Mouse (Mus musculus) gastrocnemius, postnatal 25 days (tissue): ENCODE results near the gene Klhl6. TPM values are rescaled to one million over a fixed set of nuclear protein-coding genes. Genes with fewer than 3 reads are reported as not detected.
"Not testable (repeated sequence)": the region's sequence is repeated elsewhere in the genome, so short reads cannot be mapped to it uniquely, and the experiment has no call there.

Source experiments
- DNase-seq: peaks from one replicate; pipeline ENCODE4 v3.0.0; 2022
- long read RNA-seq, 2 experiments: library from polyadenylated mRNA; stranded (forward); transcript quantifications; one replicate each; pipeline ENCODE4 v2.0.0; 2021
- total RNA-seq, 2 experiments: library from RNA; stranded (reverse); gene quantifications; 1 replicate in 1 of 2; 2 replicates in 1 of 2; pipeline ENCODE4 v1.2.3; 2021

The Klhl6 gene
- 1 to 10 TPM in 1 of 2 experiments, under 1 TPM in 1; 0.79 to 1.1 TPM for total RNA-seq
- long read RNA-seq, experiment 1 = 0 reads
- long read RNA-seq, experiment 2, partial matches to known transcripts = 0 of 2 reads
- long read RNA-seq, experiment 2, other reads (novel, unspliced or antisense) = 1 of 2 reads

DNA sequence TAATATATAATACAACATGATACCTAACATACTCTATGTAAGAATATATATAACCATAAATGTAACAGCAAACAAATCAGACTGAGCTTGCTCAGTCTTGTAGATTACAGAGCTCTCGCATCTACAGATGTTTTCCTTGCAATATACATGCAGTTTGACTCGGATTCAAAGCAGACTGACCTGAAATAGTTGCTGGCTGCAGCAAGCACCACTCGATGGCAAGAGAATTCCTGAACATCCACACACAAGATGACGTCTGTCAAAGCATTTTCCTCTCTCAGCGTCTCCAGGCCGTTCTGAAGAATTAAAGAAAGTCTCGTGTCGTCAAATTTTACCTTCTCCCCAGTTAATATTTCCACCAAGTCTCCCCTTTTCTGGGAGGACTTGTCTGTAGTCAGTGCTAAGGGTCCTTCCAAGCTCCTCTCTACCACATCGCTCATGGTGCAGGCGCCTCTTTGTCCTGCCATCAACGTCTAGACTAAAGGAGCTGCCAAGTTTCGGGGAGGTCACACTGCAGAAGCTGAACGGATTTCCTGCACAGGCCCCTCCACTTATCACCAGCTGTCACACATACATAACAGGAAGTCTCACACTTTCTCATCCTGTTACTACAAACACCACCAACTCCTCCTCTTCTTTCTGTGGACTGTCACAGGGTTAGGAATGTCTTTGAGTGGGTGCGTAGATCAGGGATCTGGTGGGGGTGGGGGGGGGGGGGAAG, at the start of gene Klhl6:
Gene Klhl6 (minus strand): TSS at position 501 of the 721 bp plus-strand sequence.
- peak; percentile 27 for DNase-seq

DNA sequence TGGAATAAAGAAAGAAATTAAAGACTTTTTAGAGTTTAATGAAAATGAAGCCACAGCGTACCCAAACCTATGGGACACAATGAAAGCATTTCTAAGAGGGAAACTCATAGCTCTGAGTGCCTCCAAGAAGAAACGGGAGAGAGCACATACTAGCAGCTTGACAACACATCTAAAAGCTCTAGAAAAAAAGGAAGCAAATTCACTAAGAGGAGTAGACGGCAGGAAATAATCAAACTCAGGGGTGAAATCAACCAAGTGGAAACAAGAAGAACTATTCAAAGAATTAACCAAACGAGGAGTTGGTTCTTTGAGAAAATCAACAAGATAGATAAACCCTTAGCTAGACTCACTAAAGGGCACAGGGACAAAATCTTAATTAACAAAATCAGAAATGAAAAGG, 44.4 kb upstream of the Klhl6 start:
- DNase-seq = not testable (repeated sequence)

- no peak for DNase-seq
Observed at GRCm38 (mm10) chr16:20022821-20023220, 40.0 kb upstream of the Klhl6 start.

- DNase-seq = no peak
Observed at GRCm38 (mm10) chr16:20021848-20022247, 39.0 kb upstream of the Klhl6 start.

- DNase-seq = no peak
Observed at GRCm38 (mm10) chr16:20012647-20013046, 29.8 kb upstream of the Klhl6 start.

DNA sequence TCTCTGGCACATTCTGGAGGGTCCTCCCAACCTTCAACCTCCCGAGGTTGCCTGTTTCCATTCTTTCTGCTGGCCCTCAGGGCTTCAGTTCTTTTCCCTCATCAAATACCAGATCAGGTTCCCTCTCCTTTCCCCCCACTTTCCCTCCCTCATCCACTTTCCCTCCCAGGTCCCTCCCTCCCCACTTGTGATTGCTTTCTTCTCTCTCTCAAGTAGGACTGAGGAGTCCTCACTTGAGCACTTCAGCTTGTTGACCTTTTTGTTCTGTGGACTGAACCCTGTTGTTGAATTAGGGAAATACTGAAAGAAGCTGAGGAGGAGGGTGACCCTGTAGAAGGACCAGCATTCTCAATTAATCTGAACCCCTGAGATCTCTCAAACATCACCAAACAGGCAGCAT, 23.2 kb upstream of the Klhl6 start:
- DNase-seq = no peak

DNA sequence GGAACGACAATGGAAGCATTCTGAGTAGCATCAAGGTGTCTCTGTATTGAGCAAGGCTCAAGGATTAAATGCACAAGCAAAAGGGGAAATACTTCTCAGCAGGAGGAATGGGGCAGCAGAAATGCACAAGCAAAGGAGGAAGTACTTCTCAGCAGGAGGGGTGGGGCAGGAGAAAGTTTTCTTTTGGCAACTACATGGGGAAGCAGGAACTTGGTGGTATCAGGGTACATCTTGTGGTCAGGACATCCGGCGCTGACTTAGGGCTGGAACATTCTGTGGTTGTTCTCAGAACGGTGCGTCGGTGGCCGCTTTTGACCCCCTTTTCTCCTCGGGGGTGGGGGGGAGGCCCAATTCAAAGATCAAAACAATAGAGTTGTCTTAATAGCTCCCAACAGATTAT, 17.4 kb upstream of the Klhl6 start:
- not testable (repeated sequence) for DNase-seq

DNA sequence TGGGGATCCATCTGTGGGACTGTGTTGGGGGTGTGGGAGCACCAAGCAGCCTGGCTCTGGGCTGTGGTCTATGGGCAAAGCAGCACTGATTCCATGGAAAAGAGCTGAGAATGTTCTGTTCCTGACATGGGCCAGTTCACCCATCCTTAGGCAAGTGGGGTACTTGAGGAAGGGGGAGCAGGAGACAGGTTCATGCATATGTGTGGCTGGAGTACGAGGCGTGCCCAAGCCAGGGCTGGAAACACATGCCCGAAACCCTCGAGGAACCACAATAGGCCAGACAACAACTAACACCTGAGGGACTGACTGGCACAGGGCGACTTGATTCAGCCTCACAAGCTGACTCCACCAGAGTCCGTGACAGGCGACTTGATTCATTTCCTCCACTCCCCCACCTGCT, 14.8 kb upstream of the Klhl6 start:
- DNase-seq = no peak

DNA sequence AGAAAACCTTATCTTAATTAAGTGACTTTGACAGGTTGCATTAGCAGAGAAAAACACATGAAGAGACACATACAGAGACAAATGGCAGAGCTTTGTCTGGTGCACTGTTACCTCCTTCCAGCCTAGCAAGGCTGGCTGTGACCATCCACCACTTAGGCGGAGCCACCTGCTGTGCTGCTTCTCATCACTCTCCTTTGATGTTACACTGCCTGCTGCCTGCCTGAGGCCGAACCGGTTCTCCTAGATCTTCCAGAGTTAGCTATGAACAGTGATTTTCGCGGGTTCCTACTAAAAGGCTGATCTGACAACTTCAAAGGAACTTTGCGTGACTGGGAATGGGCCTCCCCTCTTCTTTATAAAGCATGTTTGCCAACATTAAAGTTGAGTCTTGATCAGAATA, 14.1 kb upstream of the Klhl6 start:
- DNase-seq = not testable (repeated sequence)

DNA sequence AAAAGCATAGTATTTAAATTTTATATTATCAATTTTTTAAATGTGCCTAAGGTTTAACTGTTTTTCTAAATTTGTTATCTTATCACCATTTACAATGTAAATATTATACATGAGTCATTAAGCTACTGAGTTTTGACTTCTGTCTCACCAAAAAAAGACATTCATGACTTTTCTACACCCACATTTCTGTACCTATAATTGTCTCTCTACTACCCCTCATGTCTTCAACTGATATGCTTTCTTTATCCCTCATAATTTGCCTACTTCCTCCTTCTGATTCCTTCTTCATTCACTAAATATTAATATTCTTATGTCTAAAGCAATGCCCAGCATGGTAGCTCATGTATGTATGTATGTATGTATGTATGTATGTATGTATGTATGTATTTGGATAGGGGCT, 13.0 kb upstream of the Klhl6 start:
- no peak for DNase-seq

- no peak for DNase-seq
Observed at GRCm38 (mm10) chr16:19993278-19993677, 10.4 kb upstream of the Klhl6 start.

DNA sequence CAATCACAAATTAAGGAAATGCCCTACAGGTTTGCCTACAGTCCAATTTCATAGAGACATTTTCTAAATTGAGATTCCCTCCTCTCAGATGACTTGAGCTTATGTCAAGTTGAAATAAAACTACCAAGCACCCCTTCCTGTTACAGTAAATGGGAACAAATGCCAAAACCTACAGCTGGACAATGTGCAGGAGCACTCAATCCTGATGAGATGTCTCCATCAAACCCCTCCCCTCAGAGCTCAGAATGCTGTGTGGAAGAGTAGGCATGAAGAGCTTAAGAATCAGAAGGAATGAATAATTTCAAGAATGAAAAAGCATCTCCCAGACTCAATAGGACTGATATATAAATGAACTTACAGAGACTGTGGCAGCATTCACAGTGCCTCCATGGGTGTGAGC, 7.7 kb upstream of the Klhl6 start:
- DNase-seq = no peak

GRCm38 (mm10) chr16:19987589-19987988, 4.8 kb upstream of the Klhl6 start:
- no peak for DNase-seq

- no peak for DNase-seq
Observed at GRCm38 (mm10) chr16:19984884-19985643, 2.2 kb upstream of the Klhl6 start.

GRCm38 (mm10) chr16:19983559-19983958, 722 bp upstream of the Klhl6 start:
- DNase-seq = no peak

DNA sequence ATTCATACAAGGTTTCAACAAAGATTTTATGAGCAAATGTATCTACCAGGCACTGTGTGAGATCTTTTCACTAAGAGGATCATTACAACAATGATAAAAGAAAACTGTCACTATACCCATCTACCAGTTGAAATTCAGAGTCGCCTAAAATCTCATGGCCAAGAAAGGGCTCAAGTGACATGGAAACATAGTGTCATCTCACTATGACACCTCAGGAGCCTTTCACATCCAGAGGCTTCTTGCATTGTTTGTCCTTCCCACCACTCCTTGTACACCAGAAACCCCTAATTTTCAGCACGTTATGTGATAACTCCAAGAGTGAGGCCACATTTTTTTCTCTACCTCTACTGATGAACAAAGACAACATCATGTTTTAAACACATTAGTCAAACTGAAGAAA, 1.2 kb downstream of the Klhl6 start:
- DNase-seq = no peak

GRCm38 (mm10) chr16:19981006-19981405, 1.8 kb downstream of the Klhl6 start:
- no peak for DNase-seq

GRCm38 (mm10) chr16:19979755-19980154, 3.1 kb downstream of the Klhl6 start:
- no peak for DNase-seq

- DNase-seq = no peak
Observed at GRCm38 (mm10) chr16:19977282-19977681, 5.6 kb downstream of the Klhl6 start.

GRCm38 (mm10) chr16:19976825-19977224, 6.0 kb downstream of the Klhl6 start:
- DNase-seq = no peak

GRCm38 (mm10) chr16:19975432-19975831, 7.4 kb downstream of the Klhl6 start:
- no peak for DNase-seq

- no peak for DNase-seq
Observed at GRCm38 (mm10) chr16:19973480-19973879, 9.4 kb downstream of the Klhl6 start.

DNA sequence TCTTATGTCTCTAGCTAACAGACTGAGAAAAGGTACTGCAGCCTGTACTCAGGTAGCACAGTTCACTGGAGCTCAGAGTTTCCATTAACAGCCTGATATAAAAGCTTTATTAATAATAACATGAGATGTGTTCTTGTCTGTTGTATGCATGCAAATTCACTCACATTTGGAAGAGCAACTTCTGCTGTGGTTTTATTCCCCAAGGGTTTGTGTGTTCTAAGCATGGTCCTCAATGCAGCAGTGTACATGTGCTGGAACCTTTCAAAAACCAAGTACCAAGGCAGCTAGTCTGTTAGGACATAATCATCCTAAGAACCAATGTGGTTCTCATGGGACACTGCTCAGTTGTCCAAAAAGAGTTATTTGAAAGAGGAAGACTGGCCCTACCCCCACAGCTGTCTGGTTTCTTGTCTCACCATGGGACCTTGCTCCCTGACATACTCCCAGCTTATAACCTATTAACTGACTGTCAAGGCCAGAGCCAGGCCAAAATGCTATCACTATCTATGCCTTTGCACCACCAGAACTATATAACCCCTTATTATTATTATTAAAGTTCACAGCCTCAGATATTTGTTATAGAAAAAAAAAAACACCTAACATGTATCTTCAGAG, 10.0 kb downstream of the Klhl6 start:
- DNase-seq = no peak
